Comparison of ENCODE assay signal across 9 mouse cellular contexts in genomic region chr8:7440278-7440684, GRCm38 (mm10).
DNase-seq lines count a peak whose midpoint lies in the region; ATAC-seq and TF ChIP-seq lines count a peak whose summit lies in the region.
"Had no signal": no experiment of that assay in that cellular context is flagged by ENCODE, and none has a peak within 500 bp of the region (broad histone marks: within the 10 kb centered on the region; RNA-seq: fewer than 3 reads in every experiment).

No protein-coding gene starts in this region.

- no peak overlapping the region for H3K27ac ChIP-seq in kidney, embryonic 15.5 days
- no peak overlapping the region for H3K27ac ChIP-seq in embryonic facial prominence, embryonic 12.5 days
- H3K27ac ChIP-seq in hindbrain, embryonic 11.5 days (ENCODE audit: low read depth, low read length), result no peak overlapping the region
- H3K27ac ChIP-seq in midbrain, postnatal 0 days (ENCODE audit: low read depth, low read length), result no peak overlapping the region
- H3K27ac ChIP-seq: liver, embryonic 14.5 days had no signal

- ATAC-seq in kidney, embryonic 15.5 days (replicated peaks; ENCODE audit: low FRiP score), result peak; percentile 69
- ATAC-seq in embryonic facial prominence, embryonic 12.5 days (ENCODE audit: insufficient number of reproducible peaks, insufficient read depth, low FRiP score, low TSS enrichment), result peak; percentile 64; the same call in 1 of the 2 replicates
- peak; percentile 95 for ATAC-seq in hindbrain, embryonic 11.5 days (ENCODE audit: low FRiP score)
- peak; percentile 63 for ATAC-seq in midbrain, postnatal 0 days (ENCODE audit: low FRiP score)

- no peak for TF ChIP-seq CTCF in midbrain, postnatal 0 days (IDR thresholded peaks at IDR 0.05)

- H3K9me3 ChIP-seq in kidney, embryonic 15.5 days (replicated peaks), result no peaks in the 10 kb centered on the region
- H3K9me3 ChIP-seq in embryonic facial prominence, embryonic 12.5 days, result no peaks in the 10 kb centered on the region
- no peaks in the 10 kb centered on the region for H3K9me3 ChIP-seq in hindbrain, embryonic 11.5 days (ENCODE audit: control insufficient read depth, low read length)
- H3K9me3 ChIP-seq in midbrain, postnatal 0 days (ENCODE audit: low read length), result no peaks in the 10 kb centered on the region

- no peaks in the 10 kb centered on the region for H3K36me3 ChIP-seq in kidney, embryonic 15.5 days
- H3K36me3 ChIP-seq in embryonic facial prominence, embryonic 12.5 days, result no peaks in the 10 kb centered on the region
- no peaks in the 10 kb centered on the region for H3K36me3 ChIP-seq in hindbrain, embryonic 11.5 days (ENCODE audit: control insufficient read depth, insufficient read depth, low read length)
- no peaks in the 10 kb centered on the region for H3K36me3 ChIP-seq in midbrain, postnatal 0 days (ENCODE audit: insufficient read depth, low read length)

- 0 out of 2 replicates have a peak, but pooled peaks cover 4% of the 10 kb centered on the region for H3K4me1 ChIP-seq in kidney, embryonic 15.5 days
- H3K4me1 ChIP-seq in embryonic facial prominence, embryonic 12.5 days, result no peaks in the 10 kb centered on the region
- no peaks in the 10 kb centered on the region for H3K4me1 ChIP-seq in hindbrain, embryonic 11.5 days (replicated peaks; ENCODE audit: control insufficient read depth, insufficient read depth, low read length)
- H3K4me1 ChIP-seq in midbrain, postnatal 0 days (ENCODE audit: insufficient read depth, low read length), result no peaks in the 10 kb centered on the region

- no peak overlapping the region for H3K9ac ChIP-seq in kidney, embryonic 15.5 days
- no peak overlapping the region for H3K9ac ChIP-seq in embryonic facial prominence, embryonic 12.5 days
- H3K9ac ChIP-seq in hindbrain, embryonic 11.5 days (ENCODE audit: low read depth, low read length), result no peak overlapping the region
- H3K9ac ChIP-seq in midbrain, postnatal 0 days (replicated peaks; ENCODE audit: low read length, poor library complexity, severe bottlenecking), result no peak overlapping the region
- H3K9ac ChIP-seq: liver, embryonic 14.5 days had no signal

- DNase-seq in kidney, postnatal 36 days, result no peak
- DNase-seq in hindbrain, embryonic 11.5 days (ENCODE audit: low spot score), result peak; percentile 53
- peak; percentile 81 for DNase-seq in midbrain, postnatal 0 days (ENCODE audit: low spot score)
- DNase-seq in B cell, adult 2 months, result no peak
- DNase-seq in left cerebral cortex, postnatal 25 days (ENCODE audit: low spot score in 2 of 2), result no peak
- DNase-seq in thymus, postnatal 14 days, result no peak

- peak overlapping the region; percentile 30; the same call in 1 of the 2 replicates for H3K4me2 ChIP-seq in kidney, embryonic 15.5 days
- H3K4me2 ChIP-seq in embryonic facial prominence, embryonic 12.5 days (replicated peaks), result peak overlapping the region; percentile 28; the same call in 1 of the 2 replicates
- H3K4me2 ChIP-seq in hindbrain, embryonic 11.5 days (replicated peaks; ENCODE audit: low read depth, low read length), result no peak overlapping the region
- peak overlapping the region; percentile 32; the same call in 1 of the 2 replicates for H3K4me2 ChIP-seq in midbrain, postnatal 0 days (ENCODE audit: low read depth, low read length, poor library complexity, severe bottlenecking)

- intact Hi-C loops in left cerebral cortex, postnatal 25 days (cut with DNase I), result no loop called here

- no peak overlapping the region for H3K4me3 ChIP-seq in kidney, embryonic 15.5 days (replicated peaks)
- H3K4me3 ChIP-seq in embryonic facial prominence, embryonic 12.5 days, result no peak overlapping the region
- no peak overlapping the region for H3K4me3 ChIP-seq in hindbrain, embryonic 11.5 days (ENCODE audit: low read depth, low read length)
- H3K4me3 ChIP-seq in midbrain, postnatal 0 days (ENCODE audit: low read depth, low read length), result no peak overlapping the region

- 7% methylated on average over 4 of the region's 4 CpGs for WGBS in kidney, embryonic 15.5 days
- 6% methylated on average over 4 of the region's 4 CpGs for WGBS in embryonic facial prominence, embryonic 12.5 days
- 4% methylated on average over 4 of the region's 4 CpGs for WGBS in hindbrain, embryonic 11.5 days
- 3% methylated on average over 4 of the region's 4 CpGs for WGBS in midbrain, postnatal 0 days

- no peaks in the 10 kb centered on the region for H3K27me3 ChIP-seq in kidney, embryonic 15.5 days
- H3K27me3 ChIP-seq in embryonic facial prominence, embryonic 12.5 days, result no peaks in the 10 kb centered on the region
- no peaks in the 10 kb centered on the region for H3K27me3 ChIP-seq in hindbrain, embryonic 11.5 days (ENCODE audit: control insufficient read depth, insufficient read depth, low read length)
- no peaks in the 10 kb centered on the region for H3K27me3 ChIP-seq in midbrain, postnatal 0 days (ENCODE audit: insufficient read depth, low read length)

Comparison
In these comparisons a context has a peak if more than half of its experiments do, and no peak if none do; other contexts are left out.
1. DNase-seq: peak in hindbrain, embryonic 11.5 days (single experiment) and midbrain, postnatal 0 days (single experiment); none in kidney, postnatal 36 days (0 of 2), B cell, adult 2 months (0 of 2), left cerebral cortex, postnatal 25 days (0 of 2) and thymus, postnatal 14 days (single experiment).
2. Peak in every context shown above with its lines, with median percentiles within 50 percentile points of each other: ATAC-seq.